Mouse (Mus musculus): Measurements from ENCODE around the gene Ephb2. TPM values are rescaled to one million over a fixed set of nuclear protein-coding genes. Genes with fewer than 3 reads are reported as not detected.

Gene Ephb2
- polyA plus RNA-seq, 2 experiments: 0.17 to 0.41 TPM

DNA sequence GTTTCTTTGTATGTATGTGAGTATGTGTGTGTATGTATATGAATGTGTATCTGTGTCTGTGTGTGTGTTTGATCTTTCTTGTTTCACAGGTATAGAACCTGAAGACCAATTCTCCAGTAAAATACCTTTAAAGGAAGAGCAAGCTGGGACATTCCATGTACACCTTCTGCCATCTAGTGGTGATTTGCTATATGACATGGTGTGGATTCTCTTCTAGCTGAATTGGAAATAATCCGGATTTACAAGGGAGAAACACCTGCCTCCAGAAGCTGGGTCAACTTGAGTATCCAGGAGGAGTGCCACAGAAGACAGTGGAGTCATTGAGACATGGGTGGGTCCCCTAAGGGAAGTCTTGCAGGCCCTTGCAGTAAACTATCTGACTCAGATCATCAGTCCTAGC is 214.5 kb downstream of the Ephb2 start:
- Histone ChIP-seq H3K9ac (replicated peaks) (no peak overlapping the region), H3K4me3 (ENCODE audit: insufficient read depth in 1 of 2, low read depth in 2 of 2, low read length in 2 of 2) (no peak overlapping the region), H3K4me1 (replicated peaks; ENCODE audit: control insufficient read depth in 2 of 2, insufficient read depth in 2 of 2, low read length in 1 of 2) (no peaks in the 10 kb centered on the region; a peak in 1 of 4 replicates), H3K9me3 (ENCODE audit: control insufficient read depth, low read length) (no peaks in the 10 kb centered on the region), H3K36me3 (replicated peaks; ENCODE audit: control insufficient read depth, insufficient read depth, low read depth) (no peaks in the 10 kb centered on the region), H3K27ac (no peak overlapping the region), H3K4me2 (ENCODE audit: low read depth) (no peak overlapping the region), H3K27me3 (ENCODE audit: control insufficient read depth, insufficient read depth, low read length) (no peaks in the 10 kb centered on the region)
- WGBS (ENCODE audit: insufficient replicate concordance): 0% methylated on average over 1 of the region's 1 CpGs
- TF ChIP-seq CTCF (IDR thresholded peaks at IDR 0.05; ENCODE audit: low read depth): peak; percentile 75
- TF ChIP-seq EP300 (IDR thresholded peaks at IDR 0.05; ENCODE audit: low read depth): no peak
- ATAC-seq (ENCODE audit: insufficient read depth) (no peak), DNase-seq (ENCODE audit: low read depth in 3 of 3, low spot score in 3 of 3) (peak in 2 of 3 experiments; percentile 28 to 39)

GRCm38 (mm10) chr4:136613657-136614056 is 222.1 kb downstream of the Ephb2 start:
- H3K9ac ChIP-seq (replicated peaks): no peak overlapping the region
- DNase-seq (ENCODE audit: low read depth in 3 of 3, low spot score in 3 of 3): no peak

DNA sequence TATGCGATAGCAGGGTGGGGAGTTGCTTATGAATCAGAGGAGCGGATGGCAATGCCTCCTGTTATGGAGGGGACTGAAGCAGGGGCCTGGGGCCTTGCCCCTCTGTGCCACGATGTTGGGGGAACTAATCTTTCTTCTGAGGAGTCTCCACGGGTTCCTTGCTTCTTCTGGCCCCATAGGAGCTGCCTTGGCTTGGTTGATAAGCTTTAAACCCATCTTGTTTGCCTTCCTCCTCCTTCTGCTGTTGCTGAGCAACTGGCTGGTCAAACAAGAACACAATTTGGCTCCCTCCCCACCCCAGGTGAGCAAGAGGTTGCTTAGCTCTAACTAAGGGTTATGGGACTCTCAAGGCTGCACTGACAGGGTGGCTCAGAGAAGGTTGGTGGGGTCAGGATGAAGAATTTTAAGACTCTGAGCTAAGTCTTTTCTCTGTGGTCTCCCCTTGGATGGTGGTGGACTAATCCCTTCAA is 225.4 kb downstream of the Ephb2 start, which contains the start of gene Tex46:
Gene Tex46, plus strand, starts transcription at position 51 of the 470 bp plus-strand sequence.
- no peak within 1 kb of the TSS for H3K4me3 ChIP-seq (ENCODE audit: insufficient read depth in 1 of 2, low read depth in 2 of 2, low read length in 2 of 2)
- no peaks in the 10 kb centered on the region for H3K9me3 ChIP-seq (ENCODE audit: control insufficient read depth, low read length)
- H3K27me3 ChIP-seq (ENCODE audit: control insufficient read depth, insufficient read depth, low read length): no peaks in the 10 kb centered on the region
- no peak within 1 kb of the TSS for H3K9ac ChIP-seq (replicated peaks)
- no peaks in the 10 kb centered on the region for H3K36me3 ChIP-seq (replicated peaks; ENCODE audit: control insufficient read depth, insufficient read depth, low read depth)
- TF ChIP-seq CTCF (IDR thresholded peaks at IDR 0.05; ENCODE audit: low read depth) (no peak), EP300 (IDR thresholded peaks at IDR 0.05; ENCODE audit: low read depth) (no peak)
- no peak for DNase-seq (ENCODE audit: low read depth in 3 of 3, low spot score in 3 of 3)
- no peaks in the 10 kb centered on the region for H3K4me1 ChIP-seq (replicated peaks; ENCODE audit: control insufficient read depth in 2 of 2, insufficient read depth in 2 of 2, low read length in 1 of 2)
- WGBS (ENCODE audit: insufficient replicate concordance): 40% methylated on average over 4 of the region's 4 CpGs
- no peak for ATAC-seq (ENCODE audit: insufficient read depth)
- no peak within 1 kb of the TSS for H3K4me2 ChIP-seq (ENCODE audit: low read depth)
- H3K27ac ChIP-seq: no peak within 1 kb of the TSS

More at GRCm38 (mm10) chr4:136613657-136614056, 222.1 kb downstream of the Ephb2 start:
- Histone ChIP-seq H3K27me3 (ENCODE audit: control insufficient read depth, insufficient read depth, low read length) (no peaks in the 10 kb centered on the region), H3K4me1 (replicated peaks; ENCODE audit: control insufficient read depth in 2 of 2, insufficient read depth in 2 of 2, low read length in 1 of 2) (no peaks in the 10 kb centered on the region), H3K4me3 (ENCODE audit: insufficient read depth in 1 of 2, low read depth in 2 of 2, low read length in 2 of 2) (no peak overlapping the region), H3K27ac (no peak overlapping the region), H3K9me3 (ENCODE audit: control insufficient read depth, low read length) (no peaks in the 10 kb centered on the region), H3K4me2 (ENCODE audit: low read depth) (no peak overlapping the region), H3K36me3 (replicated peaks; ENCODE audit: control insufficient read depth, insufficient read depth, low read depth) (no peaks in the 10 kb centered on the region)
- TF ChIP-seq EP300 (IDR thresholded peaks at IDR 0.05; ENCODE audit: low read depth) (no peak), CTCF (IDR thresholded peaks at IDR 0.05; ENCODE audit: low read depth) (no peak)
- ATAC-seq (ENCODE audit: insufficient read depth): no peak
- WGBS (ENCODE audit: insufficient replicate concordance): 46% methylated on average over 7 of the region's 7 CpGs

GRCm38 (mm10) chr4:136605756-136606485 is 229.9 kb downstream of the Ephb2 start:
- Histone ChIP-seq H3K27me3 (ENCODE audit: control insufficient read depth, insufficient read depth, low read length) (no peaks in the 10 kb centered on the region), H3K4me3 (ENCODE audit: insufficient read depth in 1 of 2, low read depth in 2 of 2, low read length in 2 of 2) (no peak overlapping the region), H3K9me3 (ENCODE audit: control insufficient read depth, low read length) (no peaks in the 10 kb centered on the region), H3K36me3 (replicated peaks; ENCODE audit: control insufficient read depth, insufficient read depth, low read depth) (no peaks in the 10 kb centered on the region), H3K4me1 (replicated peaks; ENCODE audit: control insufficient read depth in 2 of 2, insufficient read depth in 2 of 2, low read length in 1 of 2) (peaks cover 2 to 8% of the 10 kb centered on the region in 2 experiments), H3K27ac (no peak overlapping the region), H3K9ac (replicated peaks) (no peak overlapping the region), H3K4me2 (ENCODE audit: low read depth) (no peak overlapping the region)
- no peak for TF ChIP-seq CTCF (IDR thresholded peaks at IDR 0.05; ENCODE audit: low read depth)
- TF ChIP-seq EP300 (IDR thresholded peaks at IDR 0.05; ENCODE audit: low read depth): no peak
- 78% methylated on average over 19 of the region's 19 CpGs for WGBS (ENCODE audit: insufficient replicate concordance)
- ATAC-seq (ENCODE audit: insufficient read depth): no peak
- no peak for DNase-seq (ENCODE audit: low read depth in 3 of 3, low spot score in 3 of 3)

- WGBS (ENCODE audit: insufficient replicate concordance): under 1% methylated on average over 45 of the region's 45 CpGs
- peak within 1 kb of the TSS; percentile 96 to 99 for H3K4me3 ChIP-seq (ENCODE audit: insufficient read depth in 1 of 2, low read depth in 2 of 2, low read length in 2 of 2)
- no peaks in the 10 kb centered on the region for H3K9me3 ChIP-seq (ENCODE audit: control insufficient read depth, low read length)
- no peaks in the 10 kb centered on the region for H3K27me3 ChIP-seq (ENCODE audit: control insufficient read depth, insufficient read depth, low read length)
- H3K27ac ChIP-seq: peak within 1 kb of the TSS; percentile 63
- DNase-seq (ENCODE audit: low read depth in 3 of 3, low spot score in 3 of 3) (peak; percentile 83 to 86 (median 84)), ATAC-seq (ENCODE audit: insufficient read depth) (peak; percentile 90)
- no peak for TF ChIP-seq EP300 (IDR thresholded peaks at IDR 0.05; ENCODE audit: low read depth)
- peak; percentile 99 for TF ChIP-seq CTCF (IDR thresholded peaks at IDR 0.05; ENCODE audit: low read depth)
- peak within 1 kb of the TSS; percentile 82 for H3K4me2 ChIP-seq (ENCODE audit: low read depth)
- H3K9ac ChIP-seq (replicated peaks): peak within 1 kb of the TSS; percentile 98
- H3K36me3 ChIP-seq (replicated peaks; ENCODE audit: control insufficient read depth, insufficient read depth, low read depth): peaks cover 2% of the 10 kb centered on the region; the same call in 1 of the 2 replicates
- H3K4me1 ChIP-seq (replicated peaks; ENCODE audit: control insufficient read depth in 2 of 2, insufficient read depth in 2 of 2, low read length in 1 of 2): peaks cover 8 to 18% of the 10 kb centered on the region in 2 experiments
Measured at GRCm38 (mm10) chr4:136602568-136602967, 233.2 kb downstream of the Ephb2 start, which contains the start of gene Kdm1a. Gene Kdm1a, minus strand, starts transcription at chr4:136602723.
